Mouse (Mus musculus): ENCODE results near the gene Col12a1. TPM values are rescaled to one million over a fixed set of nuclear protein-coding genes. Genes with fewer than 3 reads are reported as not detected.
A peak's percentile ranks its signal among the peaks of the same experiment; 100 is the strongest.

The Col12a1 gene
- 17.7 TPM for polyA plus RNA-seq (2012; fragmentation: generic; extraction: Trizol)

DNA sequence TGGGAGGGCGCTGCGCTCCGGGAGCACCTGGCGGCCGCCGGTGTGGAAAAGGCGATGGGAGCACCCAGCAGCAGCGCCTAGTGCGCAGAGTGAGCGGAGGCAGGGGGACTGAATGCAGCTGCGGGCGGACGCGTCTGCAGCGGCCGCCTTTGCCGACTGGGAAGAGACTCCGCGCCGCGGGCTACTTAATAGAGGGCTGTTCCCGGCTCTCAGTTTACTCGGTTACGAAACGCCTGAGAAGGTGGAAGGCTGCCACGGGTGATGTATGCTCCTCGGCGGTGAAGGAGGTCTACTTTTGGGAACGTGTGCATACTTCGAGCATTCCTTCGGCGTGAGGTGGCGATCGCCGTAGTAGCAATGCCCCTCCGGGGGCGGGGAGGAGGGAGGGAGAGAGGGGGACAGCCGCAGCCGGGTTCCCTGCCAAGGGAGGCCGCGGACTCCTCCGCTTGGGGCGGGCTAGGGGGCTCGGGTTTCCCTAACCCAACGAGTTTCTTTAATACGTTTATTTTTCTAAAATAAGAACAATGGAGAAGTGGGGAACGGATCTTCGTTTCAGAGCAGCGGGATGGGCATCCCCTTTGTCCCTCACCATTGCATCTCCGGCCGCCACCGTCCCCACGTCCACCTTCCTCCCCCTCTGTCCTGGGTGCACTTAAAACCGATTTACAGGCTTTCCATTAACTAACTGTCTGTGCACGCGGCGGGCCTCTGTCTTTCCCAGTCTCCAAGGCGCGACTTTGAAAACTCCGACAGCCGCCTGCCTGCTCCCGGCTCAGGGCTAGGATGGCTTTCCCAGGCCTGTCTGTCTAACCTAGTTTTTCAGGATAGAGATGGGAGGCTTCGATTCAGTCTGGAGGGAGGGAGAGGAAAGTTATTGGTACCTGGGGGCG, at the start of gene Col12a1:
Gene Col12a1, minus strand, starts transcription at position 351 of the 890 bp plus-strand sequence.
- Histone ChIP-seq H3K4me3 (peak within 1 kb of the TSS; percentile 35), H3K79me2 (ENCODE audit: control insufficient read depth, insufficient read depth) (no peaks in the 10 kb centered on the region), H3K27me3 (ENCODE audit: control insufficient read depth, insufficient read depth, insufficient read length) (no peaks in the 10 kb centered on the region), H3ac (ENCODE audit: control insufficient read depth, insufficient read length) (no peak within 1 kb of the TSS), H3K36me3 (ENCODE audit: control insufficient read depth, insufficient read depth) (no peaks in the 10 kb centered on the region), H3K4me2 (ENCODE audit: low read depth) (peak within 1 kb of the TSS; percentile 71)
- TF ChIP-seq USF1 (IDR thresholded peaks at IDR 0.05; ENCODE audit: low read depth): no peak
- no peak for TF ChIP-seq MAX (IDR thresholded peaks at IDR 0.05; ENCODE audit: low read depth)
- no peak for TF ChIP-seq TCF3 (IDR thresholded peaks at IDR 0.05; ENCODE audit: insufficient read length, low read depth)
- TF ChIP-seq POLR2A (IDR thresholded peaks at IDR 0.05; ENCODE audit: insufficient read length, low read depth): peak; percentile 60
- peak in 1 of 3 experiments; percentile 19 for TF ChIP-seq MYOG (IDR thresholded peaks at IDR 0.05; ENCODE audit: control insufficient read depth in 1 of 3, insufficient read depth in 1 of 3, insufficient read length in 2 of 3, low read depth in 2 of 3)
- no peak for TF ChIP-seq E2F4 (IDR thresholded peaks at IDR 0.05; ENCODE audit: insufficient read depth)
- no peak for TF ChIP-seq TCF12 (IDR thresholded peaks at IDR 0.05; ENCODE audit: insufficient read depth, poor library complexity, severe bottlenecking)
- TF ChIP-seq REST (IDR thresholded peaks at IDR 0.05; ENCODE audit: insufficient read depth, insufficient read length): no peak
- no peak for TF ChIP-seq POLR2AphosphoS2 (IDR thresholded peaks at IDR 0.05; ENCODE audit: insufficient read length, low read depth)
- TF ChIP-seq CEBPB (IDR thresholded peaks at IDR 0.05; ENCODE audit: insufficient read depth, poor library complexity, severe bottlenecking): peak; percentile 63; the same call in 1 of the 2 replicates
- TF ChIP-seq MYOD1 (IDR thresholded peaks at IDR 0.05; ENCODE audit: control insufficient read depth in 1 of 3, insufficient read length in 2 of 3, low read depth in 2 of 3): no peak
- TF ChIP-seq SRF (IDR thresholded peaks at IDR 0.05; ENCODE audit: control insufficient read depth, insufficient read length, low read depth): no peak

DNA sequence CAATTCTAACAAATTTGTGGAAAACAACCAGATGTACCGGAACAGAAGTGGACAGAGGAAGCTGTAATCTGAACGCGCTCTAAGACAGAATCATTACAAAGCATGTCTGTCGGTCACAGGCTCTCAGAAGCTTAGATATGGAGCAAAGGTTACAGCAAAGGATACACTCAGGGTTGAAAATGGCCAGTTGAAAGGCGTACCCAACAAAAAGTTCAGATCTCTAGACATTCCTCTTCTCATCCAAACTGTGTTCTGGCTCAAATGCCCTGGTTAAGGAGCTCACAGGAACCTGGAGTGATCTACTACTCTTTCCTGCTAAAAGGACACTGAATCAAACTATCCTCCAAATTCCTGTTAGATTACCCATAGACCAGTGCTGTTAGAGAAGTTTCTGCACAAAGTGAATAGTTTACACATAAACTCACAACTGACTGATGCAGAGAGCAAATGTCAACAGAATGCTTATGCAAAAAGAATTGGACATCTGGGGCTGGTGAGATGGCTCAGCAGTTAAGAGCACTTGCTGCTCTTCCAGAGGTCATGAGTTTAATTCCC, 48.4 kb upstream of the Col12a1 start:
- Histone ChIP-seq H3ac (ENCODE audit: control insufficient read depth, insufficient read length) (no peak overlapping the region), H3K79me2 (ENCODE audit: control insufficient read depth, insufficient read depth) (no peaks in the 10 kb centered on the region), H3K27me3 (ENCODE audit: control insufficient read depth, insufficient read depth, insufficient read length) (no peaks in the 10 kb centered on the region), H3K4me2 (ENCODE audit: low read depth) (no peak overlapping the region), H3K4me3 (no peak overlapping the region), H3K36me3 (ENCODE audit: control insufficient read depth, insufficient read depth) (peaks cover 3% of the 10 kb centered on the region)
- TF ChIP-seq MYOD1 (IDR thresholded peaks at IDR 0.05; ENCODE audit: control insufficient read depth in 1 of 3, insufficient read length in 2 of 3, low read depth in 2 of 3) (no peak), REST (IDR thresholded peaks at IDR 0.05; ENCODE audit: insufficient read depth, insufficient read length) (no peak), CEBPB (IDR thresholded peaks at IDR 0.05; ENCODE audit: insufficient read depth, poor library complexity, severe bottlenecking) (no peak)

- no peak for TF ChIP-seq REST (IDR thresholded peaks at IDR 0.05; ENCODE audit: insufficient read depth, insufficient read length)
- TF ChIP-seq POLR2AphosphoS2 (IDR thresholded peaks at IDR 0.05; ENCODE audit: insufficient read length, low read depth): no peak
- TF ChIP-seq USF1 (IDR thresholded peaks at IDR 0.05; ENCODE audit: low read depth): no peak
- TF ChIP-seq MAX (IDR thresholded peaks at IDR 0.05; ENCODE audit: low read depth): no peak
- TF ChIP-seq POLR2A (IDR thresholded peaks at IDR 0.05; ENCODE audit: insufficient read length, low read depth): no peak
- TF ChIP-seq SRF (IDR thresholded peaks at IDR 0.05; ENCODE audit: control insufficient read depth, insufficient read length, low read depth): no peak
- TF ChIP-seq TCF12 (IDR thresholded peaks at IDR 0.05; ENCODE audit: insufficient read depth, poor library complexity, severe bottlenecking): no peak
- TF ChIP-seq MYOG (IDR thresholded peaks at IDR 0.05; ENCODE audit: control insufficient read depth in 1 of 3, insufficient read depth in 1 of 3, insufficient read length in 2 of 3, low read depth in 2 of 3): no peak
- TF ChIP-seq TCF3 (IDR thresholded peaks at IDR 0.05; ENCODE audit: insufficient read length, low read depth): no peak
- TF ChIP-seq MYOD1 (IDR thresholded peaks at IDR 0.05; ENCODE audit: control insufficient read depth in 1 of 3, insufficient read length in 2 of 3, low read depth in 2 of 3): no peak
- no peak for TF ChIP-seq E2F4 (IDR thresholded peaks at IDR 0.05; ENCODE audit: insufficient read depth)
- no peak for TF ChIP-seq CEBPB (IDR thresholded peaks at IDR 0.05; ENCODE audit: insufficient read depth, poor library complexity, severe bottlenecking)
- no peaks in the 10 kb centered on the region for H3K27me3 ChIP-seq (ENCODE audit: control insufficient read depth, insufficient read depth, insufficient read length)
- H3K4me2 ChIP-seq (ENCODE audit: low read depth): no peak overlapping the region
- no peaks in the 10 kb centered on the region for H3K36me3 ChIP-seq (ENCODE audit: control insufficient read depth, insufficient read depth)
- no peaks in the 10 kb centered on the region for H3K79me2 ChIP-seq (ENCODE audit: control insufficient read depth, insufficient read depth)
- H3K4me3 ChIP-seq: no peak overlapping the region
- no peak overlapping the region for H3ac ChIP-seq (ENCODE audit: control insufficient read depth, insufficient read length)
These were observed 46.7 kb upstream of the Col12a1 start for GRCm38 (mm10) chr9:79765329-79765728.

- TF ChIP-seq MYOG (IDR thresholded peaks at IDR 0.05; ENCODE audit: control insufficient read depth in 1 of 3, insufficient read depth in 1 of 3, insufficient read length in 2 of 3, low read depth in 2 of 3): no peak
- no peak for TF ChIP-seq MYOD1 (IDR thresholded peaks at IDR 0.05; ENCODE audit: control insufficient read depth in 1 of 3, insufficient read length in 2 of 3, low read depth in 2 of 3)
- no peak for TF ChIP-seq TCF12 (IDR thresholded peaks at IDR 0.05; ENCODE audit: insufficient read depth, poor library complexity, severe bottlenecking)
- no peak for TF ChIP-seq SRF (IDR thresholded peaks at IDR 0.05; ENCODE audit: control insufficient read depth, insufficient read length, low read depth)
- no peak for TF ChIP-seq USF1 (IDR thresholded peaks at IDR 0.05; ENCODE audit: low read depth)
- TF ChIP-seq MAX (IDR thresholded peaks at IDR 0.05; ENCODE audit: low read depth): no peak
- TF ChIP-seq TCF3 (IDR thresholded peaks at IDR 0.05; ENCODE audit: insufficient read length, low read depth): no peak
- TF ChIP-seq POLR2AphosphoS2 (IDR thresholded peaks at IDR 0.05; ENCODE audit: insufficient read length, low read depth): no peak
- TF ChIP-seq CEBPB (IDR thresholded peaks at IDR 0.05; ENCODE audit: insufficient read depth, poor library complexity, severe bottlenecking): no peak
- TF ChIP-seq E2F4 (IDR thresholded peaks at IDR 0.05; ENCODE audit: insufficient read depth): no peak
- no peak for TF ChIP-seq POLR2A (IDR thresholded peaks at IDR 0.05; ENCODE audit: insufficient read length, low read depth)
- TF ChIP-seq REST (IDR thresholded peaks at IDR 0.05; ENCODE audit: insufficient read depth, insufficient read length): no peak
- Histone ChIP-seq H3K4me3 (no peak overlapping the region), H3K4me2 (ENCODE audit: low read depth) (no peak overlapping the region)
These were observed 43.9 kb upstream of the Col12a1 start for GRCm38 (mm10) chr9:79762519-79762918.

More at GRCm38 (mm10) chr9:79762519-79762918, 43.9 kb upstream of the Col12a1 start:
- H3K27me3 ChIP-seq (ENCODE audit: control insufficient read depth, insufficient read depth, insufficient read length): no peaks in the 10 kb centered on the region
- H3K79me2 ChIP-seq (ENCODE audit: control insufficient read depth, insufficient read depth): peaks cover 20% of the 10 kb centered on the region
- H3ac ChIP-seq (ENCODE audit: control insufficient read depth, insufficient read length): no peak overlapping the region
- H3K36me3 ChIP-seq (ENCODE audit: control insufficient read depth, insufficient read depth): no peaks in the 10 kb centered on the region
